Mouse (Mus musculus): ENCODE measurements around the gene Fcer1g. TPM values are rescaled to one million over a fixed set of nuclear protein-coding genes. Genes with fewer than 3 reads are reported as not detected.

Gene Fcer1g
- polyA plus RNA-seq, 2 experiments from 2014 or later, result 1.7 to 4.0 TPM

GRCm38 (mm10) chr1:171212854-171213253 is 21.3 kb downstream of the Fcer1g start:
- no peak for ATAC-seq

- ATAC-seq, result no peak
These were observed 24.8 kb downstream of the Fcer1g start for GRCm38 (mm10) chr1:171209409-171209808.

DNA sequence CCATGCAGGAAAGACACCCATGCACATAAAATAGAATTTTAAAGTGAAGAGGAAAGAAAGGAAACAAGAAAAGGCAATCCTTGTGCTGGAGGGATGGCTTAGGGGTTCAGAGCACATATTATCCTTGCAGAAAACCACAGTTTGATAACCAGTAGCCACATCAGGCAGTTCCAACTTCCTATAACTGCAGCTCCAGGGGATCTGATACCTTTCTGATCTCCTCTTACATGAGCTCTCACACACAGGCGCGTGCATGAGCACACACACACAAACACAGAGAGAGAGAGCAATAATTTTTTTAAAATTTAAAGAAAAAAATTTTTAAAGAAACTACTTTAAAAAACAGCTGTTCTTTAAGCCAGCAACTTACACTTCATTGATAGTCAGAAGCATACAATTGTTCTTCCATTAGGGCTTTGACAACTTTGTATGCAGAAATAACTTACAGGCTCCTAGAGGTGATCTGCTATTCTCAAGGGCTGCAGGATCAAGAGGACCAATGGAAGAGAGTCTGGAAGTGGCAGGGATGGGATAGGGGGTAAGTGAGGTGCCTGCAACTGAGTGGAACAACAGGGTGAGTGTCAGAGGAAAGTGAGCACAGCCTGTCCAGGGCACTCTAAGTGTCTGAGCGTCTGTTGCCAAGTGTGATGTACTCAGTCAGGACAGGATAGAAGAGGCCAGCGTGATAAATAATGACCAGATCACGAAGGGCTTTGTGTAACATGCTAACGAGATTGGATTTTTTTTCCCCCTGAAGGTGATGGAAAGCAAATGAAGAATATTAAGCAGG is 28.3 kb downstream of the Fcer1g start:
- no peak for ATAC-seq

GRCm38 (mm10) chr1:171204249-171204644 is 29.9 kb downstream of the Fcer1g start:
- ATAC-seq, result no peak

GRCm38 (mm10) chr1:171203471-171204248 is 30.5 kb downstream of the Fcer1g start:
- no peak for ATAC-seq

- ATAC-seq, result no peak
These were observed 33.4 kb downstream of the Fcer1g start for GRCm38 (mm10) chr1:171200769-171201168.

- ATAC-seq, result no peak
These were observed 34.6 kb downstream of the Fcer1g start for GRCm38 (mm10) chr1:171199532-171199931.

- ATAC-seq, result no peak
These were observed 38.2 kb downstream of the Fcer1g start, which contains the start of gene Pcp4l1 for GRCm38 (mm10) chr1:171195887-171196397. Gene Pcp4l1 (minus strand): TSS chr1:171196268.

- no peak for ATAC-seq
These were observed 38.9 kb downstream of the Fcer1g start for GRCm38 (mm10) chr1:171195046-171195822.

DNA sequence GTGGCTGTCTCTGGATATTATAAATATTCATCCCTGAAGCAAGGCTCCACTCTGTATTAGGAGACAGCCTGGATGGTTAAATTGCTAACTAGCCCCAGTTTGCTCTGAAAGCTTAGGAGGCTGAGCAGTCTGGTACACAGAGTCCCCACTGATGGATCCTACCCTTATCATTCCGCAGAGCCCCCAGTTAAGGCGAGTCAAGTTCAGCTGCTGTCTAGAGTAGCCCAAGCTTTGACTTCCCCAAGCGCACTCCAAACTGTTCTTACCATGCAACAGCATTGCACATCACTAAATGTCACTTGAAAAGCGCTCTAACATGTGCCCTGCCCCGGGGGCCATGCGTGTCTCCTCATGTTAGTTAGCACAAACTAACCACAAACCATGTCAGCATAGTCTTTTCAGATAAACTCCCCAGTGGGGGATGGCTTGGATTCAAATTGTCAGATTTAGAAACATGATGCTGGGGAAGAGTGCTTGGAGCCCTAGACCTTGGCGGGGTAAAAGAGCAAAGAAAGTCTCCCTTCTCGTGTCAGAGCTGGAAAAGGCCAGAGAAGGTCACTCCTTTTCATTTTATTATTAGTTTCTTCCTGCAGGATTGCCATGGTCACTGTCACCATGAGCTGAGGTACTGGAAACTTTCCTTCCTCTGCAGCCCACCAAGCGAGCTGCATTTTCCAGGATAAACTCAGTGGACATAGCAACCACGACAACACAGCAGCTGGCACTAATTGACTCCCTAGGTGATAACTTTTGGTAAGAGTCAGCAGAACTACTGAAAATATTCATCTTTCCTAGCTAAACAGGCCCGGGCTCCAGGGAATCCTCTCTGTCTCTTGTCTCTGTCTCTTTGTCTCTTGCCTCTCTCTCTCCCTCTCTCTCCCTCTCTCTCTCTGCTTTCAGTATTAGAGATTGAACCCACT is 40.0 kb downstream of the Fcer1g start:
- ATAC-seq, result no peak

DNA sequence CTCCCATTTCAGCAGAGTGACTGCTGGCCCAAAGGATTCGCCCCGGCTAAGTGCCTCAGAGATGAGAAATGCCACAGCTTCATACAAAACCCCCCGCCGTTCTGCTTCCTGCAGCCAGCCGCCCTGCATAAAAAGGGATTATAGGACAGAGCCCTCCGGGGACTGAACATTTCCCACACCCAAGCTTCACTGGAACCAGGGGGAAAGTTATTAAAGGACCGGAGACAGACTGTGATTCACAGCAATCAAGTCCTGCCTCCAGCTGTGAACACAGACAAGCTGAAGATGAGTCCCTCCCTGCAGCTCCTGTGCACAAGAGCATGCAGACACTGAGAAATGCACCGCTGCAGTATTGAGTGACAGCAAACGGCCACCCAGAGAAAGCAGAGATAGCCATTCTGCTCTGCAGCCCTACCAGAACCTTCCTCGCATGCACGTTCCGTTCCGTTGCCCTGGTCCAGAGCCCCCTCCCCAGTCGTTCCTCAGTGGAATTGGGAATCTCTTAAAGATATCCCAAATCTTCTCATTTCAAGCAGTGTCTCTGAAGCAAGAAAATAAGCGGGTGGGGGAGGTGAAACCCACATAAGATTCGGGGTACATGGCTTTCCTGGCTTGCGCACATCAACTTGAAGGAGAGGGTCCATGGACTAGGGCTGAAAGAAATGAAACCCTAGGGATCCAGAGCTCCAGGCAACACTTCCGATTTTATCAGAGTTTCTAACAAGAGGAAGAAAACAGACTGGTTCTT is 40.9 kb downstream of the Fcer1g start:
- ATAC-seq, result no peak

- no peak for ATAC-seq
These were observed 41.9 kb downstream of the Fcer1g start for GRCm38 (mm10) chr1:171192283-171192682.

DNA sequence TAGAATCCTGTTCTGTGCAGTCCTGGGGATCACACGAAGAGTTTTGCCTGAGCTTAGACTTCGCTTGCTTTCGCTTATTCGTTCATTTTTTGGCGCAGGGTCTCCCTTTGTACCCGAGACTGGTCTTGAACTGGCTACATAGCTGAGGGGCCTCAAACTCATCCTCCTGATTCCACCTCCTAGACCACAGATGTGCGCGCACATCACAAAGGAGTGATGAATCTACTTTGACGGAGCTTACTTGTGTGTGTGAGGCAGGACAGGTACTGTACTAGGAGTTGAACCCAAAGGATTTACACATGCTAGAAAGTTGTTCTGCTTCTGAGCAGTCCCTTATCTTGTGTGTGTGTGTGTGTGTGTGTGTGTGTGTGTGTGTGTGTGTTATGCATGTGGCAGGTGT is 43.3 kb downstream of the Fcer1g start:
- ATAC-seq, result no peak

- ATAC-seq, result no peak
These were observed 44.6 kb downstream of the Fcer1g start for GRCm38 (mm10) chr1:171189476-171190114.

- ATAC-seq, result no peak
These were observed 45.1 kb downstream of the Fcer1g start for GRCm38 (mm10) chr1:171189046-171189445.

DNA sequence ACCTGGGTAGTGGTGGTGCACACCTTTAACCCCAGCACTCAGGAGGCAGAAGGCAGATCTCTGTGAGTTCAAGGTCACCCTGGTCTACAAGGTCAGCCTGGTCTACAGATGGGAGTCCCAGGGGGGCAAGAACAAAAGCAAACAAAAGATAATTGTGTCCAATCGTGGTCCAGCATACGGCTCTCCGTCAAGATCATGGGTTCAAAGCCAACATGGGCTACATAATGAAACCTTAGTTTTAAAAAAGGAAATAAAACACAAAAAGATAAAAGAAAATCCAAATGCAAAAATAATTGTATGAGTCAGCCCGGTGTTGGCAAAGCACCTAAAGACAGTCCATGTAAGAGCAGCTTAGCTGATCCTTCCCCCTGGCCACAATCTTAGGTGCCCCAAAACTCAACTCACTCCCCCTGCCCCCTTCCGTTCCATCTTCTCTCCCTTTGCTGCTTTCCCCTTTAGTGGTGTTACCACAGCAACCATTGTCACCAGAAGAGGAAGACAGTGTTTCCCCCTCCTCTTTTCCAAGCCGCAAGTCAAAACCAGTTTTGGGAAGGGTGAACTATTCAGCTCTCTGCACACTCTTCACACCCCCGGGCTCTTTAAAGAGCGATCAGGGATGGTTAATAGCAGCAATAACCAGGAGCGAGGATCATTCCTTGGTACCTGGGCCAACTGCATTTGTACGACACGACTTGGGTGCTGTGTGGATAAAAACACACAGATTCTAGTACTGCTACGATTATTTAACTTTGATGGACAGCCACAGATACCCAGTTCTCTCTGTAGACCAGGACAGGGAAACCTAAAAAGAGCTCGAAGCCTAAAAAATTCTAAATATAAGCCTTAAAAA is 46.1 kb downstream of the Fcer1g start:
- ATAC-seq, result no peak

GRCm38 (mm10) chr1:171185655-171186054 is 48.5 kb downstream of the Fcer1g start:
- no peak for ATAC-seq

DNA sequence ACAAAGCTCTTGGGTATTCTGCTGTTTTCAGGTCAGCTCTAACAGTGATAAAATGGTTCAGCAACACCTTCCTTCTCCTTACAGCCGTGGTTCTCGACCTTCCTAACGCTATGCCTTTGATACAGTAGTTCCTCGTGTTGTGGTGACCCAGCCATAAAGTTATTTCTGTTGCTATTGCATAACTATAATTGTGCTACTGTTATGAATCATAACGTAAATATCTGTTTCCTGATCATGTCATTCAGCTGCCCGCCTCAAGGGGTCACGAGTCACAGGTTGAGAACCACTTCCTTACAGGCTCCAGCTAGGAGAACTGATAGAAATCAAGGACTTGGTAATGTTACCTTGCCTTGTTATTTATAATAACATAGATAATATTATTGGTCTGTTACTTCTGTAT is 49.9 kb downstream of the Fcer1g start:
- peak; percentile 90 for ATAC-seq

GRCm38 (mm10) chr1:171183620-171184019 is 50.5 kb downstream of the Fcer1g start:
- ATAC-seq, result no peak

All from activated CD4-positive, CD25-positive, alpha-beta regulatory T cell, adult 4 months (primary cell).